Mouse (Mus musculus) heart, embryonic 15.5 days (tissue): ENCODE data around the gene Myt1l. TPM values are rescaled to one million over a fixed set of nuclear protein-coding genes. Genes with fewer than 3 reads are reported as not detected.

Experiments
- ATAC-seq: fragments of 200-750 bp; cut with Nextera tagmentation; replicated peaks from 2 replicates; pipeline ENCODE4 v1.8.0; 2017; ENCODE audit warnings: low read depth, moderate TSS enrichment; ENCODE audit not compliant: insufficient number of reproducible peaks, insufficient read depth, low FRiP score
- H3K27ac ChIP-seq: fragments of 300-500 bp; sonication (generic); 2 replicates; pipeline ENCODE4 v1.5.1; 2015; ENCODE audit warnings: mild to moderate bottlenecking, inconsistent platforms
- H3K27me3 ChIP-seq: fragments of 300-500 bp; sonication (generic); 2 replicates; pipeline ENCODE4 v1.6.1; 2015; ENCODE audit warnings: inconsistent platforms
- H3K36me3 ChIP-seq: fragments of 300-500 bp; sonication (generic); 2 replicates; pipeline ENCODE4 v1.6.1; 2015; ENCODE audit warnings: mild to moderate bottlenecking, inconsistent platforms
- H3K4me1 ChIP-seq: fragments of 300-500 bp; sonication (generic); replicated peaks from 2 replicates; pipeline ENCODE4 v1.6.1; 2015; ENCODE audit warnings: inconsistent platforms
- H3K4me2 ChIP-seq: fragments of 300-500 bp; sonication (generic); 2 replicates; pipeline ENCODE4 v1.6.1; 2015; ENCODE audit warnings: inconsistent platforms, mild to moderate bottlenecking, moderate library complexity
- H3K4me3 ChIP-seq: fragments of 300-500 bp; sonication (generic); 2 replicates; pipeline ENCODE4 v1.5.1; 2015; ENCODE audit warnings: mild to moderate bottlenecking, inconsistent platforms
- H3K9ac ChIP-seq: fragments of 300-500 bp; sonication (generic); 2 replicates; pipeline ENCODE4 v1.6.1; 2015; ENCODE audit warnings: mild to moderate bottlenecking, inconsistent platforms
- H3K9me3 ChIP-seq: fragments of 300-500 bp; sonication (generic); replicated peaks from 2 replicates; pipeline ENCODE4 v1.6.1; 2016; ENCODE audit warnings: inconsistent platforms
- WGBS: fragments of 180-500 bp; shearing (Covaris S2); methylation state at CpG from one replicate; pipeline ENCODE4 v1.1.7; 2015; ENCODE audit warnings: mixed read lengths; 5-methylcytosine and 5-hydroxymethylcytosine counted together
- polyA plus RNA-seq: library from polyadenylated mRNA; unstranded; fragments of >200 nt; fragmentation: Nextera tagmentation; extraction: Ambion mirVana; gene quantifications from 2 replicates; pipeline ENCODE4 v1.2.1, GENCODE M21; 2015

The Myt1l gene
- polyA plus RNA-seq, 1 experiment from 2014 or later, result 0.05 TPM

DNA sequence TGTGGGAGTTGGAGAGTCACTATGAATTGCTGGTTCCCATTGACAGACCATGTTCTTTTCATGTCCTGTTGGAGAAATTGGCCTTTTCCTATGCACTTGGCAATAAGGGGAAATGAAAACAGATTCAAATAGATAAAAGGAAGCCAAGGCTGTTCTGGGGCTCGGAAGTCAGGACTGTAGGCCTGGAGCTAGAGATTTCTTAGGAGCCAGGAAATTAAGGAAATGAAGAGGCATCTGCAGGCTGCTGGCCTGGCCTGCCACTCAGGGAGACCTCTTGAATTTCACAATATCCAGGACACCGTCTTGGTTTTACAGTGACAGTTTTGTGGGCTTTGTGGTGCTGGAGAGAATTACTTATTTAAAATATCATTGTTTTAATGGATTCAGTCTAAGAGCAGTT, 414.3 kb downstream of the Myt1l start:
- no peak overlapping the region for H3K4me2 ChIP-seq
- no peaks in the 10 kb centered on the region for H3K36me3 ChIP-seq
- H3K27me3 ChIP-seq, result no peaks in the 10 kb centered on the region
- 56% methylated on average over 2 of the region's 2 CpGs for whole genome bisulfite sequencing
- peaks cover 57% of the 10 kb centered on the region for H3K4me1 ChIP-seq
- no peak overlapping the region for H3K9ac ChIP-seq
- ATAC-seq, result no peak
- H3K9me3 ChIP-seq, result no peaks in the 10 kb centered on the region
- H3K4me3 ChIP-seq, result no peak overlapping the region
- H3K27ac ChIP-seq, result no peak overlapping the region

DNA sequence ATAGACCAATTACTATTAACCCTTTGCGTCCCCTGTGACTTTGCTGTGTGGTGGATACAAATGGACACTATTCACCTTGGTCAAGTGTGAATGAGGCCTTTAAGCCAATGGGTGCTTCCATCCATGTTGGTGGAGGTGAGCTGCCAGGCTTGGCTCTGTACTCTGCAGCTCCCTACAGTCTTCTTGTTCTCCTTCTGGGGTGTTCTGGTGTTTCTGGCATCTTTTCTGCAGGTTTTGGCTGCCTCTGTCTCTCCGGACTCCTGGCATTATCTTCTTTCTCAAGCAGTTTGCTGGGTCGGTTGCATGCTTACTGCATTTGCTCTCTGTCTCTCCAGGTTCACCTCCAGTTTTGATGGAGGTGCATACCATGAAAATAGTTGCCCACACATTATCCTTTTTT, 416.5 kb downstream of the Myt1l start:
- 65% methylated on average over 3 of the region's 3 CpGs for WGBS
- Histone ChIP-seq H3K36me3 (no peaks in the 10 kb centered on the region), H3K9ac (no peak overlapping the region), H3K4me1 (peaks cover 65% of the 10 kb centered on the region), H3K27ac (no peak overlapping the region), H3K27me3 (no peaks in the 10 kb centered on the region), H3K4me3 (no peak overlapping the region), H3K9me3 (no peaks in the 10 kb centered on the region), H3K4me2 (no peak overlapping the region)
- no peak for ATAC-seq

DNA sequence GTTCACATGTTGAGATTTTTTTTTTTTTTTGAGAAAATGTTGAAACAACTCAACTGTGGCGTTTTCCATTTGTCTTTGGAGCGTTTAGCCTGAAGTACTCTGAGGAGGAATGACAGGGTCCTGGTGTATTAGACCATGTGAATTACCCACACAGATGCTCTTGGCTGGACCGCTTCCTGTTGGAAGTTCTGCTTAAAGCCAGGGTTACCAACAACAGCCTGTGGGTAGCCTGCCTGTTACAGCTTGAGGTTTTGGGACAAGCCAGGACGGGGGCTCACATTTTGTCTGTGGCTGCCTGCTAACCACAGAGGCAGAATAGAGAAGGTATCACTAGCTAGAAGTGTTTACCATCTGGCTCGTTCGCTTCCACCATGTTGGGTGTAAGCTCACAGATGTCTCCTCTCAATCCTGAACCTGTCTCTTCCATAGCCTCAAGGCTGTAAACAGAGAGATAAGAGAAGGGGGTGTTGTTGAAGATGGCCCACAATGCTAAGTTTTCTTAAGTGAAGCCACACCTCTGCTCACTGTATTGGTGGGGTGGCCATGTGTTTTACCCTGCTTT, 417.1 kb downstream of the Myt1l start:
- H3K4me3 ChIP-seq, result no peak overlapping the region
- H3K4me2 ChIP-seq, result no peak overlapping the region
- H3K4me1 ChIP-seq, result peaks cover 63% of the 10 kb centered on the region
- no peak overlapping the region for H3K27ac ChIP-seq
- ATAC-seq, result no peak
- H3K9me3 ChIP-seq, result no peaks in the 10 kb centered on the region
- H3K36me3 ChIP-seq, result no peaks in the 10 kb centered on the region
- H3K9ac ChIP-seq, result no peak overlapping the region
- no peaks in the 10 kb centered on the region for H3K27me3 ChIP-seq
- WGBS, result 65% methylated on average over 6 of the region's 6 CpGs

DNA sequence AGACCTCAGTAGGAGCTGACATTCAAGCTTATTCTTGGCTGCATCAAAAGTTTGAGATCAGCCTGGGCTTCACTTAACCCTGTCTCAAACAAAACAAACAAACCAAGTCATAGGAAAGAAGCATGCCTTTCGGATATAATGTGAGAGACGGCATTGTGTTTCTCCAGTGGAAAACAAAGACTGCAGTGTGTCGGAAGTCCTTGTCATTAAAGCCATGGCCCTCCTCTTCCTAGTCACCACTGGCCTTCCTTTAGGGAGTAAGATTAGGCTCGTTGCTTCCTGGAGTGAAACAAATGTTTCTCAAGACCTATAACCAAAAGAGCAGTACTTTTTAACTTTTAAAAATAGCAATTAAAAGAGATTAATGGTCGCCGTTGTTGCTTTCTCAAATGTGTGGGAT, 422.9 kb downstream of the Myt1l start:
- H3K4me1 ChIP-seq, result peaks cover 65% of the 10 kb centered on the region
- no peaks in the 10 kb centered on the region for H3K36me3 ChIP-seq
- no peaks in the 10 kb centered on the region for H3K27me3 ChIP-seq
- peak overlapping the region; percentile 72 for H3K27ac ChIP-seq
- no peak overlapping the region for H3K4me3 ChIP-seq
- H3K9me3 ChIP-seq, result no peaks in the 10 kb centered on the region
- WGBS, result 57% methylated on average over 6 of the region's 6 CpGs
- peak; percentile 40 for ATAC-seq
- no peak overlapping the region for H3K4me2 ChIP-seq
- no peak overlapping the region for H3K9ac ChIP-seq

DNA sequence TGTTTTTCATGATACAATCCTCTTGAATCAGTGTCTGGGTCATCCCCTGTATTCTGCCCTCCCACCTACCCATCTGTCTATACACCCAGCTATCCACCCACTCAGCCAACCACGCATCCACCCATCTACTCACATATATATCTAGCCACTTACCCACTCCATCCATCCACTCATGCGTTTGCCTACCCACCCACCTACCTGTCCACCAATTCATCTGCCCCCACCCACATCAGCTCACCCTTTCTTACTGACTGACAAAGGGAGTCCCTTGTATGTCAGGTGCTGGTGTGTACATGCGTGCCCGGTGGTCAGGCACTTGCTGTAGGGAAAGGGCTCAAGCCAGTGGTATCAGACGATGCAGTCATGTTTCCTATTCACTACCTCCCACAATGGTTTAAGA, 423.3 kb downstream of the Myt1l start:
- H3K27ac ChIP-seq, result peak overlapping the region; percentile 72
- no peak overlapping the region for H3K9ac ChIP-seq
- no peaks in the 10 kb centered on the region for H3K9me3 ChIP-seq
- no peak overlapping the region for H3K4me3 ChIP-seq
- 75% methylated on average over 5 of the region's 5 CpGs for WGBS
- H3K36me3 ChIP-seq, result no peaks in the 10 kb centered on the region
- no peak; the same call in 1 of the 2 replicates for ATAC-seq
- peaks cover 64% of the 10 kb centered on the region for H3K4me1 ChIP-seq
- no peaks in the 10 kb centered on the region for H3K27me3 ChIP-seq
- no peak overlapping the region for H3K4me2 ChIP-seq

DNA sequence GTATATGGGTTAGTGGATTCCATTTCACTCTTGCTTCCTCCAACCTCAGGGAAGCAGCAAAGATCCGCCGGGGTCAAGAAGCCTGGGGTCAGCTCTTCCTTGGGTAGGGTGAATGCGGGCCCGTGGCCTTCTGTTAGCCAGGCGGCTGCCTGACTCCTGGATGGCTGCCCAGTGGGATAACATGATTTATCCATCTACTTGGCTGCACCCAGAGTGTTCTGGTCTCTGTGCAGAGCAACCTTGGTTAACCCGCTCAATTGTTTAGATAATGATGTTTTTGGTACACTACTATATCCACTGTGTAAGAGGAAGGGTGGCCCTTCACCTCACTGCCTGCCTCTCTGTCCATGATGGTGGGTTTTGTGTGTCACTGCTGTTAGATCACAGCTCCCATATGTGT, 423.9 kb downstream of the Myt1l start:
- peak overlapping the region; percentile 72 for H3K27ac ChIP-seq
- no peak overlapping the region for H3K9ac ChIP-seq
- H3K4me1 ChIP-seq, result peaks cover 70% of the 10 kb centered on the region
- WGBS, result 34% methylated on average over 6 of the region's 6 CpGs
- ATAC-seq, result peak; percentile 3; the same call in 1 of the 2 replicates
- H3K36me3 ChIP-seq, result no peaks in the 10 kb centered on the region
- no peak overlapping the region for H3K4me3 ChIP-seq
- no peaks in the 10 kb centered on the region for H3K9me3 ChIP-seq
- H3K4me2 ChIP-seq, result no peak overlapping the region
- H3K27me3 ChIP-seq, result no peaks in the 10 kb centered on the region

DNA sequence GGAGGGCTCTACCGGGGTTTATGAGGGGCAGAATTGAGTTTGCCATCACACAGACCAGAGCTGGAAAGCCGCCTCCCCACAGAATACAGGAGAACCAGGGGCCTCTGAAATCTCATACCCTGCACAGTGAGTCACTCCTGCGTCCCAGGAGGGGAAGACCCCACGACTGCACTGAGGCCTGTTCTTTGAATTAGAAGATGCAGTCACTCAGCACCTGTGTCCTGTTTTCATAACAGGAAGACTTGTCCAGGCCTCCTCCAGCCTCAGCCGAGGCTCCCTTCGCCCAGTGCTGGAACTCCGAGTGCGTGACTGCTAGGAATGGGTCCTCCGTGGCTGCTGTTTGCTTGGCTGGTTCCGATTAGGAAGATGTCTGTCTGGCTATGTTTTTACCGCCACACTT, 425.8 kb downstream of the Myt1l start:
- no peaks in the 10 kb centered on the region for H3K9me3 ChIP-seq
- 49% methylated on average over 11 of the region's 11 CpGs for WGBS
- H3K27me3 ChIP-seq, result no peaks in the 10 kb centered on the region
- H3K4me3 ChIP-seq, result no peak overlapping the region
- H3K9ac ChIP-seq, result no peak overlapping the region
- ATAC-seq, result peak; percentile 25; the same call in 1 of the 2 replicates
- peaks cover 74% of the 10 kb centered on the region for H3K4me1 ChIP-seq
- no peak overlapping the region for H3K4me2 ChIP-seq
- H3K27ac ChIP-seq, result peak overlapping the region; percentile 73
- no peaks in the 10 kb centered on the region for H3K36me3 ChIP-seq

DNA sequence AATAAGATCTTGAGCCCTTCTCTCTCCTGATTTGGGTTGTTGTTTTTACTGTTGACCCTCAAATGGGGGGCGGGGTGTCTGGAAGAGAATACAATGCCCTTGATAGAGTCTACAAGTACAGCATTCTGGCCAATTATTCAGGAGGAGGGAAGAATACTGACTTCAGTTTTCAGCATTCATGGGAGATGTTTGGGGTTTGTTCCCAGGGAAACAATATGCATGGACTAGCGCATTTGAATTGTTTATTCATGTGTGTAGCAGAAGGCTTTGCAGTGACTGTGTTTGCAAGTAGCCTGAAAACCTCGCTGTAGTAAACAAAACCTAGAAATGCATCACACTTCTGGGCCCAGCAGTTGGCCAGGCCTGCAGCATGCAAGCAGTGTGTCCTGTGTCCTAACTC, 426.3 kb downstream of the Myt1l start:
- Histone ChIP-seq H3K4me3 (no peak overlapping the region), H3K9me3 (no peaks in the 10 kb centered on the region), H3K4me2 (no peak overlapping the region), H3K27me3 (no peaks in the 10 kb centered on the region), H3K4me1 (peaks cover 69% of the 10 kb centered on the region), H3K36me3 (no peaks in the 10 kb centered on the region), H3K9ac (no peak overlapping the region), H3K27ac (peak overlapping the region; percentile 73)
- ATAC-seq, result no peak
- WGBS, result 71% methylated on average over 3 of the region's 3 CpGs

DNA sequence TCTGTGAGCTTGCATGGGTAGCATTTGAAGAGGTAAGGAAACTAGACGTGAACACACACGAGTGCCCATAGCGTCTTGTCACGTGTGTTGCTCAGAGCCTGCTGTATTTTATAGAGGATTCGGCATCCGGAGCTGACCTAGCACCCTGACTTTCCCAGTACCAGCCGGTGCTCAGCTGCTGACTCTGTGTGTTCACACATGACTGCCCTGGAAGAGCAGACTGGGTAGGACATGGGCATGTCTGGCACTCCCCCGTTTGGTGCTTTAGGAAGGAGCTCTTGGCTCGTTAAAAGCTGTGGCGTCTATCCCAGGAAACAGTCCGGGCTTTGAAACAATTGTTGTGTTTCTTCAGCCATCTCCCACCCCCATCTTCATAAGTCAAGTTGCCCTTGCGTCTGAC, 428.8 kb downstream of the Myt1l start:
- Histone ChIP-seq H3K27ac (no peak overlapping the region), H3K4me1 (peaks cover 72% of the 10 kb centered on the region), H3K36me3 (no peaks in the 10 kb centered on the region), H3K4me3 (no peak overlapping the region), H3K27me3 (no peaks in the 10 kb centered on the region), H3K9me3 (no peaks in the 10 kb centered on the region), H3K9ac (no peak overlapping the region), H3K4me2 (no peak overlapping the region)
- ATAC-seq, result no peak
- 74% methylated on average over 12 of the region's 12 CpGs for WGBS

DNA sequence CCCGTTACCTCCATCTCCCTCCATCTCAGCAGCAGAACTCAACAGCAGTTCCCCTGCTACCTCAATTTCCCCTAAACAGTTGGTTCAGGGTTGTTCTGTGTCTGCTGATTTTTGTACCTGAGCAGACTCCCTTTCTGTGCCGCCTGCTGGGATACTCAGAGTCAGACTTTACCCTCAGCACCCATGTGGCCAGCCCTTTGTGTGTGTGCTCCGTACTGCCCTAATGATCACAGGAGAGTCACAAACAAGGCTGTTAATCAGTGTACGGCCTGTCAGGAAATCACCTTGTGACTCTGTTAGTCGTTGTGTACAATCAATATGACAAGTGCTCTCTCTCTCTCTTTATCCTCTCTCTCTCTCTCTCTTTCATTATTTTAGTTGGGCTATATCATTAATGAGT, 430.5 kb downstream of the Myt1l start:
- Histone ChIP-seq H3K4me1 (peaks cover 57% of the 10 kb centered on the region), H3K9ac (no peak overlapping the region), H3K27ac (0 out of 2 replicates have a peak overlapping the region, but pooled peaks have one; percentile 11), H3K36me3 (no peaks in the 10 kb centered on the region), H3K27me3 (no peaks in the 10 kb centered on the region), H3K9me3 (no peaks in the 10 kb centered on the region), H3K4me3 (no peak overlapping the region), H3K4me2 (no peak overlapping the region)
- 70% methylated on average over 5 of the region's 5 CpGs for WGBS
- no peak for ATAC-seq

DNA sequence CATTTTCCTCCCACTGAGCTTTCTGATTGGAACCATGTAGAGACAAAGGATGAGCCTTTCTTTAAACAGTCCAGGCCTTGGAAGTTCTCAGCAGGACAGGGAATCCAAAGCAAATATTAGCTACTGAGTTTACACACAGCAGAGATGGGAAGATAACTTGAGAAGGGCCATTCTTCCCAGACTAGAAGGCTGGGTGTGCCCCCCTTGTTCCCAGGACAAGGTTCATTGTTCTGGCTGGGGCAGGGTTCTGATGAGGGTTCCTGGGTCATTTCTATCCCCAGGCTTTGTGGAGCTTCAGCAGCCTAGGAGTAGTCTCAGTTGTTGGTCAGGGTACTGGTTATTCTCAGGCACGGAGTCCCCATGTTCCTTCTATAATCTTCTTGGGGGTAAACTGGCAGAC, 432.9 kb downstream of the Myt1l start:
- H3K27ac ChIP-seq, result 0 out of 2 replicates have a peak overlapping the region, but pooled peaks have one; percentile 13
- no peak overlapping the region for H3K4me3 ChIP-seq
- no peaks in the 10 kb centered on the region for H3K9me3 ChIP-seq
- no peaks in the 10 kb centered on the region for H3K27me3 ChIP-seq
- WGBS, result 85% methylated on average over 1 of the region's 1 CpGs
- no peak overlapping the region for H3K9ac ChIP-seq
- H3K36me3 ChIP-seq, result no peaks in the 10 kb centered on the region
- peaks cover 56% of the 10 kb centered on the region for H3K4me1 ChIP-seq
- no peak for ATAC-seq
- H3K4me2 ChIP-seq, result no peak overlapping the region

DNA sequence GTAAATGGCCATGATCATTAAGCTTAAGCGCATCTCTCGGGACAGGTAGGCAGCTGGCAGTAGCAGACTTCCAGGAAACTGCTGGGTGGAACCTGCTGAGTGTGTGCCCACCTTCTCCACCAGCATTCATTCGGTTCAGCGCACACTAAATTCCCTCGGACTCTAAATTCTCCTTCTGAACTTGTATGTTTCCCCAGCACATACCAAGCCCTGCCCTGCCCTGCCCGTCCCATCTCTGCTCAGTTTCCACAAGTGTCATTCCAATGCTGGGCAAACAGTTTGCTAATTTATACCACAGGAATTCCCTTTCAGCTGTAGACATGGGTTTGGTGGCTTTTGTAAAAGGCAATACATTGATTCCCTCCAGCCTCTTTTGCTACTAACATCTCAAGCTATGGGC, 436.8 kb downstream of the Myt1l start:
- Histone ChIP-seq H3K36me3 (no peaks in the 10 kb centered on the region), H3K4me1 (peaks cover 27% of the 10 kb centered on the region), H3K9ac (no peak overlapping the region), H3K27ac (0 out of 2 replicates have a peak overlapping the region, but pooled peaks have one; percentile 19), H3K4me3 (no peak overlapping the region), H3K4me2 (no peak overlapping the region), H3K27me3 (no peaks in the 10 kb centered on the region), H3K9me3 (no peaks in the 10 kb centered on the region)
- ATAC-seq, result no peak
- 80% methylated on average over 6 of the region's 6 CpGs for WGBS
